Mouse (Mus musculus): ENCODE results near the gene 2610301B20Rik.
"Not testable (repeated sequence)": the region's sequence is repeated elsewhere in the genome, so short reads cannot be mapped to it uniquely, and the experiment has no call there.

GRCm38 (mm10) chr4:10862882-10863281 is 11.4 kb upstream of the 2610301B20Rik start:
- not testable (repeated sequence) for TF ChIP-seq CTCF (conservative IDR thresholded peaks at IDR 0.05; ENCODE audit: insufficient read depth, insufficient read length, low read depth, low read length); POLR2A (IDR thresholded peaks at IDR 0.05; ENCODE audit: low read depth, low read length)
